Mouse (Mus musculus) cortical plate, adult 2 months (tissue): ENCODE results near the gene Lonp1.
"Not testable (repeated sequence)": the region's sequence is repeated elsewhere in the genome, so short reads cannot be mapped to it uniquely, and the experiment has no call there.

ENCODE experiments used
- CTCF ChIP-seq: fragments of 200-500 bp; IDR thresholded peaks from 2 replicates; pipeline ENCODE4 v1.5.1; 2011; ENCODE audit warnings: mild to moderate bottlenecking, control low read depth, low read length; ENCODE audit not compliant: insufficient read depth; ENCODE audit errors: extremely low read depth
- POLR2A ChIP-seq: fragments of 200-500 bp; IDR thresholded peaks from 2 replicates; pipeline ENCODE4 v1.6.1; 2011; ENCODE audit warnings: mild to moderate bottlenecking, low read length, control low read depth; ENCODE audit not compliant: insufficient read depth; ENCODE audit errors: extremely low read depth

GRCm38 (mm10) chr17:56629800-56630781 is 3.4 kb upstream of the Lonp1 start:
- TF ChIP-seq POLR2A, CTCF: not testable (repeated sequence)
